Mouse (Mus musculus): Measurements from ENCODE around the gene Arpc5.
A peak's percentile ranks its signal among the peaks of the same experiment; 100 is the strongest.

The Arpc5 gene

GRCm38 (mm10) chr1:152810533-152811439, 44.4 kb downstream of the Arpc5 start:
- no peak for DNase-seq (ENCODE audit: low spot score in 2 of 2)

- peak in 1 of 2 experiments; percentile 38 for DNase-seq (ENCODE audit: low spot score in 2 of 2)
Observed at GRCm38 (mm10) chr1:152815265-152815701, 48.9 kb downstream of the Arpc5 start.

DNA sequence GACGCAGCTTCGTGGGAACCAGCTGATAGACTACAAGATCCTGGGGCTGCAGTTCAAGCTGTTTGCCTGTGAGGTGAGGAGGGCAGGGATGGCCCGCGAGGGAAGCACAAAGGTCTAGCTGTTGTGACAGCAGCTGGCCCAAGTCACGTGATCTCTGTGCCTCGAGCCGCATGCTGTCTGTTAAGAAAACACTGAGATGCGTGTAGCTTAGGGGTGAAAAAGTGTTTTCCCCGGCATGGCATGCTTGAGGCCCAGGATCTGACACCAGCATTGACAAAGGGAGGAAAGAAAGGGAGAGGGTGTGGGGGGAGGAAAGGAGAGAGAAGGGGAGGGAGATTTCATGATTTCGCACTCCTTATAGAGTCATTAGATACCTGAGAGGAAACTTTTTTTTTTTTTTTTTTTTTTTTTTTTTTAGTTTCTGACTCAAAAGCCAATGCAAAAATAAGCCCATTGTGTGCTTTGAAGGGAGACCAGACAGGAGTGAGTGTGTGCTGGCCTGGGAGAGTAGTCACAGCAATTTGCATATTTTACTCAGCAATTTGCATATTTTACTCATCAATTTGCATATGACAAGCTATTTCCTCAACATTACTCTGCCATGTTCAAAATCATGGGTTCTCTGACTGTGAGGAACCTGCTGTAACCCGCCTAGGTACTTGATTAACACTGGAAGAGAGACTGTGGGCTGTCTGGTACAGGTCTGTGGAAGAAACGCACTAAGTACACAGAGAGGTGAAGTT, 50.9 kb downstream of the Arpc5 start:
- no peak for DNase-seq (ENCODE audit: low spot score in 2 of 2)

GRCm38 (mm10) chr1:152817794-152818193, 51.5 kb downstream of the Arpc5 start:
- DNase-seq (ENCODE audit: low spot score in 2 of 2) = peak; percentile 51 to 71

DNA sequence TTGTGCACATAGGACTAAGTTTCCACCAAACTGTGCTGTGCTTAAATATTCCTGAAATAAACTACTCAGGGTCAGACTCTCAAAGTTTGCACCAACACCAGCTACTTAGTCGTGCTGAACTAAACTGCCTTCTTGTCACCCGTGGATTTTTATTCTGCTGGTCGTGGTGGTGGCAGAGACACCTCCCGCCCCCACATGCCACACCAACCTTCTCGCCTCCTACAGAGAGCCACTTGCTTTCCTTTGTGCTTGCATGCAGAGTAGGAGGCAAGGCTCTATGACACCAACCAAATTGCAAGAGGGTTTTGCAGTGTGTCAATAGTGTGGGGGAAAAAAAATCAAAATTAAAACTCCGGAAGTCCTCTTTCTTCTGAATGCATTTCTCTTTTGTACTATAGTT, 53.2 kb downstream of the Arpc5 start:
- no peak for DNase-seq (ENCODE audit: low spot score in 2 of 2)

DNA sequence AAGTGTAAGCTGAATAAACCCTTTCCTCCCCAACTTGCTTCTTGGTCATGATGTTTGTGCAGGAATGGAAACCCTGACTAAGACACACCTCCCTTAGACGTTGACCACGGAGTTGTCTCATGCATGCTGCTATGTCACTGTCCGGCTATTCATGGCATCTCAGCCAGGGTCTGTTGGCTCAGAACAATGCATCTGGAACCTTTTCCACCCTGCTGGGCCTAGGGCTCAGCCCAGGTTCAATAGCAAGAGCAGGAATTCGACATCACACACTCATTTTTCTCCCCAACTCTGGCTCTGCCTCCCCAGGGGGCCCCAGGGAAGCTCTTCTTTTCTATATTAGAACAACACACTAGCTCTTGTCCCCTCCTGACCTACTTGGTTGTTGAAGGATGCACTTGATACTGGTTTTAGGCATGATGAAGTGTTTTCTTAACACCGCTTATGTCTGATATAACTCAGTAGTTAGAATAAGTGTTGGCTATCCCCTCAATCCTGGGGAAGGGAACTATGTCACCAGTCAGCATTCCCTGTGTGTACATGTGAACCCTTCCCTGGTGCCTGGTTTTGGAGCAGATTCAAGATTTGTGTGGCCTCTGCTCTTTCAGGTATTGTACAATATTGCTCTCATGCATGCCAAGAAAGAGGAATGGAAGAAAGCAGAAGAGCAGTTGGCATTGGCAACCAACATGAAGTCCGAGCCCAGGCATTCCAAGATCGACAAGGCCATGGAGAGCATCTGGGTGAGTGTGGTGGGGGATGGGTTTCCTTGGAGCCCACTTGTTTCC, 54.8 kb downstream of the Arpc5 start:
- DNase-seq (ENCODE audit: low spot score in 2 of 2) = no peak

GRCm38 (mm10) chr1:152821746-152822145, 55.4 kb downstream of the Arpc5 start:
- DNase-seq (ENCODE audit: low spot score in 2 of 2) = no peak

GRCm38 (mm10) chr1:152824206-152824605, 57.9 kb downstream of the Arpc5 start:
- no peak for DNase-seq (ENCODE audit: low spot score in 2 of 2)
